11 mouse cellular contexts compared by ENCODE assay signal in genomic region chr13:51280388-51280753, GRCm38 (mm10).
DNase-seq lines count a peak whose midpoint lies in the region; ATAC-seq and TF ChIP-seq lines count a peak whose summit lies in the region.
"Had no signal": no experiment of that assay in that cellular context is flagged by ENCODE, and none has a peak within 500 bp of the region (broad histone marks: within the 10 kb centered on the region; RNA-seq: fewer than 3 reads in every experiment).

No protein-coding gene starts in this region.

- peak overlapping the region; percentile 26; the same call in 1 of the 2 replicates for H3K27ac ChIP-seq in kidney, postnatal 0 days
- 0 out of 2 replicates have a peak overlapping the region, but pooled peaks have one; percentile 13 for H3K27ac ChIP-seq in hindbrain, embryonic 11.5 days (ENCODE audit: low read depth, low read length)
- H3K27ac ChIP-seq: liver, embryonic 14.5 days; midbrain, embryonic 12.5 days had no signal

- no peaks in the 10 kb centered on the region for H3K36me3 ChIP-seq in kidney, postnatal 0 days (ENCODE audit: insufficient read depth, low read length)
- no peaks in the 10 kb centered on the region for H3K36me3 ChIP-seq in hindbrain, embryonic 11.5 days (ENCODE audit: control insufficient read depth, insufficient read depth, low read length)
- H3K36me3 ChIP-seq: forebrain, embryonic 12.5 days; midbrain, embryonic 12.5 days had no signal

- WGBS in kidney, postnatal 0 days: 35% methylated on average over 8 of the region's 8 CpGs
- WGBS in hindbrain, embryonic 11.5 days: 45% methylated on average over 8 of the region's 8 CpGs

- no peak for ATAC-seq in kidney, postnatal 0 days (replicated peaks; ENCODE audit: low FRiP score, low read depth)
- peak; percentile 70 for ATAC-seq in hindbrain, embryonic 11.5 days (ENCODE audit: low FRiP score)

- peak; percentile 58 for DNase-seq in embryo, embryonic 11.5 days (ENCODE audit: low read depth, low spot score)
- DNase-seq in embryo, embryonic 10 days (ENCODE audit: low spot score): no peak
- no peak for DNase-seq in kidney, postnatal 0 days (ENCODE audit: low spot score)
- no peak for DNase-seq in kidney, adult 9 months
- peak; percentile 56 for DNase-seq in hindbrain, embryonic 11.5 days (ENCODE audit: low spot score)
- peak; percentile 65 for DNase-seq in neural tube, embryonic 10.5 days (ENCODE audit: extremely low spot score, low spot score)
- no peak for DNase-seq in gastrocnemius, postnatal 25 days
- no peak for DNase-seq in liver

- no peak overlapping the region for H3K4me3 ChIP-seq in kidney, postnatal 0 days (replicated peaks; ENCODE audit: low read depth, low read length)
- H3K4me3 ChIP-seq in hindbrain, embryonic 11.5 days (ENCODE audit: low read depth, low read length): no peak overlapping the region
- H3K4me3 ChIP-seq: forebrain, embryonic 12.5 days; midbrain, embryonic 12.5 days had no signal

- no peak for TF ChIP-seq CTCF in kidney, postnatal 0 days (IDR thresholded peaks at IDR 0.05; ENCODE audit: low read depth)

- no peak overlapping the region for H3K9ac ChIP-seq in kidney, postnatal 0 days (ENCODE audit: low read depth, low read length)
- no peak overlapping the region for H3K9ac ChIP-seq in hindbrain, embryonic 11.5 days (ENCODE audit: low read depth, low read length)
- H3K9ac ChIP-seq: forebrain, embryonic 12.5 days; liver, embryonic 14.5 days; midbrain, embryonic 12.5 days had no signal

- no peak overlapping the region for H3K4me2 ChIP-seq in kidney, postnatal 0 days (ENCODE audit: low read length)
- no peak overlapping the region for H3K4me2 ChIP-seq in hindbrain, embryonic 11.5 days (replicated peaks; ENCODE audit: low read depth, low read length)
- H3K4me2 ChIP-seq: forebrain, embryonic 12.5 days; midbrain, embryonic 12.5 days had no signal

- H3K4me1 ChIP-seq in kidney, postnatal 0 days (replicated peaks; ENCODE audit: insufficient read depth, low read length): no peaks in the 10 kb centered on the region
- H3K4me1 ChIP-seq in hindbrain, embryonic 11.5 days (replicated peaks; ENCODE audit: control insufficient read depth, insufficient read depth, low read length): no peaks in the 10 kb centered on the region

- no peaks in the 10 kb centered on the region for H3K9me3 ChIP-seq in kidney, postnatal 0 days (replicated peaks; ENCODE audit: low read length)
- no peaks in the 10 kb centered on the region for H3K9me3 ChIP-seq in hindbrain, embryonic 11.5 days (ENCODE audit: control insufficient read depth, low read length)
- H3K9me3 ChIP-seq: forebrain, embryonic 12.5 days had no signal

- no peaks in the 10 kb centered on the region for H3K27me3 ChIP-seq in kidney, postnatal 0 days (ENCODE audit: insufficient read depth, low read length)
- H3K27me3 ChIP-seq in hindbrain, embryonic 11.5 days (ENCODE audit: control insufficient read depth, insufficient read depth, low read length): no peaks in the 10 kb centered on the region
- H3K27me3 ChIP-seq: forebrain, embryonic 12.5 days; midbrain, embryonic 12.5 days had no signal

Comparison
In these comparisons a context has a peak if more than half of its experiments do, and no peak if none do; other contexts are left out.
1. DNase-seq: peak in embryo, embryonic 11.5 days (single experiment), hindbrain, embryonic 11.5 days (single experiment) and neural tube, embryonic 10.5 days (single experiment); none in embryo, embryonic 10 days (single experiment), kidney, postnatal 0 days (single experiment), kidney, adult 9 months (single experiment), gastrocnemius, postnatal 25 days (single experiment) and liver (single experiment).